Mouse (Mus musculus) liver, embryonic 13.5 days (tissue): Measurements from ENCODE around the gene Wbp2nl. TPM values are rescaled to one million over a fixed set of nuclear protein-coding genes. Genes with fewer than 3 reads are reported as not detected.
A peak's percentile ranks its signal among the peaks of the same experiment; 100 is the strongest.

Experiments used
- ATAC-seq: fragments of 200-750 bp; cut with Nextera tagmentation; 2 replicates; pipeline ENCODE4 v1.8.0; 2017; ENCODE audit warnings: low read depth, mild to moderate bottlenecking, moderate number of reproducible peaks, moderate library complexity
- DNase-seq: peaks from one replicate; pipeline ENCODE4 v3.0.0; 2022
- H3K27ac ChIP-seq: fragments of 300-500 bp; sonication (generic); 2 replicates; pipeline ENCODE4 v1.5.1; 2015; ENCODE audit warnings: moderate library complexity, mild to moderate bottlenecking, inconsistent platforms
- H3K27me3 ChIP-seq: fragments of 300-500 bp; sonication (generic); 2 replicates; pipeline ENCODE4 v1.6.1; 2015; ENCODE audit warnings: mild to moderate bottlenecking, inconsistent platforms
- H3K36me3 ChIP-seq: fragments of 300-500 bp; sonication (generic); 2 replicates; pipeline ENCODE4 v1.6.1; 2015; ENCODE audit warnings: mild to moderate bottlenecking, inconsistent platforms
- H3K4me1 ChIP-seq: fragments of 300-500 bp; sonication (generic); replicated peaks from 2 replicates; pipeline ENCODE4 v1.6.1; 2015; ENCODE audit warnings: inconsistent platforms
- H3K4me2 ChIP-seq: fragments of 300-500 bp; sonication (generic); 2 replicates; pipeline ENCODE4 v1.6.1; 2015; ENCODE audit warnings: inconsistent platforms, mild to moderate bottlenecking, moderate library complexity
- H3K4me3 ChIP-seq: fragments of 300-500 bp; sonication (generic); replicated peaks from 2 replicates; pipeline ENCODE4 v1.5.1; 2015; ENCODE audit warnings: mild to moderate bottlenecking, inconsistent platforms
- H3K9ac ChIP-seq: fragments of 300-500 bp; sonication (generic); 2 replicates; pipeline ENCODE4 v1.6.1; 2015; ENCODE audit warnings: mild to moderate bottlenecking, inconsistent platforms
- H3K9me3 ChIP-seq: fragments of 300-500 bp; sonication (generic); replicated peaks from 2 replicates; pipeline ENCODE4 v1.6.1; 2016; ENCODE audit warnings: inconsistent platforms
- WGBS: fragments of 180-500 bp; shearing (Covaris S2); methylation state at CpG from one replicate; pipeline ENCODE4 v1.1.7; 2015; ENCODE audit not compliant: insufficient replicate concordance; 5-methylcytosine and 5-hydroxymethylcytosine counted together
- polyA plus RNA-seq: library from polyadenylated mRNA; unstranded; fragments of >200 nt; fragmentation: Nextera tagmentation; extraction: Ambion mirVana; gene quantifications from 2 replicates; pipeline ENCODE4 v1.2.1, GENCODE M21; 2015

Gene Wbp2nl
- polyA plus RNA-seq, result 0.12 and 0.20 TPM in 2 replicates

GRCm38 (mm10) chr15:82298764-82299561 lies at the start of gene Wbp2nl:
Gene Wbp2nl (plus strand): TSS chr15:82298954.
- H3K27me3 ChIP-seq, result peaks cover 9% of the 10 kb centered on the region
- DNase-seq (peak; percentile 13), ATAC-seq (no peak)
- peaks cover 23% of the 10 kb centered on the region for H3K4me1 ChIP-seq
- no peak within 1 kb of the TSS for H3K9ac ChIP-seq
- no peaks in the 10 kb centered on the region for H3K36me3 ChIP-seq
- H3K4me2 ChIP-seq, result peak within 1 kb of the TSS; percentile 35
- 45% methylated on average over 39 of the region's 39 CpGs for WGBS
- no peaks in the 10 kb centered on the region for H3K9me3 ChIP-seq
- H3K4me3 ChIP-seq, result no peak within 1 kb of the TSS
- H3K27ac ChIP-seq, result no peak within 1 kb of the TSS

- ATAC-seq (no peak), DNase-seq (no peak)
- H3K4me1 ChIP-seq, result no peaks in the 10 kb centered on the region
- H3K36me3 ChIP-seq, result no peaks in the 10 kb centered on the region
- no peak overlapping the region for H3K4me3 ChIP-seq
- H3K9me3 ChIP-seq, result no peaks in the 10 kb centered on the region; the same call in 1 of the 2 replicates
- H3K4me2 ChIP-seq, result no peak overlapping the region
- H3K27me3 ChIP-seq, result peaks cover 17% of the 10 kb centered on the region
- whole genome bisulfite sequencing, result 75% methylated on average over 3 of the region's 3 CpGs
- no peak overlapping the region for H3K9ac ChIP-seq
- no peak overlapping the region for H3K27ac ChIP-seq
Measured at GRCm38 (mm10) chr15:82251579-82251978, 47.2 kb upstream of the Wbp2nl start.

GRCm38 (mm10) chr15:82252097-82252496 lies 46.7 kb upstream of the Wbp2nl start, which contains the start of gene 1500009C09Rik:
Gene 1500009C09Rik (plus strand): TSS chr15:82252397.
- Histone ChIP-seq H3K4me1 (no peaks in the 10 kb centered on the region), H3K4me3 (no peak within 1 kb of the TSS), H3K4me2 (no peak within 1 kb of the TSS), H3K27me3 (peaks cover 22% of the 10 kb centered on the region), H3K36me3 (no peaks in the 10 kb centered on the region), H3K9ac (no peak within 1 kb of the TSS), H3K27ac (no peak within 1 kb of the TSS), H3K9me3 (no peaks in the 10 kb centered on the region; the same call in 1 of the 2 replicates)
- ATAC-seq (no peak), DNase-seq (no peak)
- WGBS, result 56% methylated on average over 6 of the region's 6 CpGs

GRCm38 (mm10) chr15:82255248-82255647 lies 43.5 kb upstream of the Wbp2nl start:
- H3K4me3 ChIP-seq, result no peak overlapping the region
- 27% methylated on average over 4 of the region's 4 CpGs for WGBS
- no peak overlapping the region for H3K9ac ChIP-seq
- no peaks in the 10 kb centered on the region for H3K4me1 ChIP-seq
- H3K27me3 ChIP-seq, result peaks cover 27% of the 10 kb centered on the region
- no peak overlapping the region for H3K4me2 ChIP-seq
- DNase-seq (no peak), ATAC-seq (no peak)
- no peaks in the 10 kb centered on the region; the same call in 1 of the 2 replicates for H3K9me3 ChIP-seq
- H3K27ac ChIP-seq, result no peak overlapping the region
- no peaks in the 10 kb centered on the region for H3K36me3 ChIP-seq

GRCm38 (mm10) chr15:82255944-82256383 lies 42.8 kb upstream of the Wbp2nl start:
- Histone ChIP-seq H3K27ac (no peak overlapping the region), H3K9ac (no peak overlapping the region), H3K9me3 (no peaks in the 10 kb centered on the region; the same call in 1 of the 2 replicates), H3K4me3 (no peak overlapping the region), H3K36me3 (no peaks in the 10 kb centered on the region), H3K4me2 (no peak overlapping the region), H3K27me3 (peaks cover 31% of the 10 kb centered on the region), H3K4me1 (no peaks in the 10 kb centered on the region)
- WGBS, result 30% methylated on average over 10 of the region's 10 CpGs
- DNase-seq (no peak), ATAC-seq (no peak)

- Histone ChIP-seq H3K9ac (no peak overlapping the region), H3K27ac (no peak overlapping the region), H3K4me1 (no peaks in the 10 kb centered on the region), H3K27me3 (peaks cover 40% of the 10 kb centered on the region), H3K9me3 (no peaks in the 10 kb centered on the region), H3K4me2 (no peak overlapping the region), H3K36me3 (no peaks in the 10 kb centered on the region), H3K4me3 (no peak overlapping the region)
- peak; percentile 59 for DNase-seq
- no peak for ATAC-seq
- 8% methylated on average over 16 of the region's 16 CpGs for WGBS
Measured at GRCm38 (mm10) chr15:82259510-82259909, 39.2 kb upstream of the Wbp2nl start.

- Histone ChIP-seq H3K9ac (no peak overlapping the region), H3K4me3 (no peak overlapping the region), H3K36me3 (no peaks in the 10 kb centered on the region), H3K27ac (no peak overlapping the region), H3K4me2 (no peak overlapping the region), H3K4me1 (peaks cover 9% of the 10 kb centered on the region), H3K9me3 (no peaks in the 10 kb centered on the region), H3K27me3 (peaks cover 17% of the 10 kb centered on the region)
- no peak for ATAC-seq
- peak; percentile 33 for DNase-seq
- 10% methylated on average over 6 of the region's 6 CpGs for WGBS
Measured at GRCm38 (mm10) chr15:82266356-82266755, 32.4 kb upstream of the Wbp2nl start.

GRCm38 (mm10) chr15:82268185-82268584 lies 30.6 kb upstream of the Wbp2nl start:
- ATAC-seq (no peak), DNase-seq (no peak)
- no peak overlapping the region for H3K4me2 ChIP-seq
- H3K27ac ChIP-seq, result no peak overlapping the region
- H3K9ac ChIP-seq, result no peak overlapping the region
- 35% methylated on average over 3 of the region's 3 CpGs for WGBS
- no peaks in the 10 kb centered on the region for H3K9me3 ChIP-seq
- peaks cover 29% of the 10 kb centered on the region for H3K27me3 ChIP-seq
- peaks cover 9% of the 10 kb centered on the region for H3K4me1 ChIP-seq
- H3K36me3 ChIP-seq, result no peaks in the 10 kb centered on the region
- H3K4me3 ChIP-seq, result no peak overlapping the region

- H3K9me3 ChIP-seq, result no peaks in the 10 kb centered on the region
- H3K4me1 ChIP-seq, result peaks cover 9% of the 10 kb centered on the region
- no peaks in the 10 kb centered on the region for H3K36me3 ChIP-seq
- no peak for DNase-seq
- no peak overlapping the region for H3K27ac ChIP-seq
- no peak overlapping the region for H3K4me2 ChIP-seq
- H3K27me3 ChIP-seq, result peaks cover 35% of the 10 kb centered on the region
- no peak overlapping the region for H3K9ac ChIP-seq
- no peak for ATAC-seq
- 65% methylated on average over 9 of the region's 9 CpGs for WGBS
- H3K4me3 ChIP-seq, result no peak overlapping the region
Measured at GRCm38 (mm10) chr15:82268783-82269182, 30.0 kb upstream of the Wbp2nl start.

- DNase-seq, result peak; percentile 42
- peaks cover 48% of the 10 kb centered on the region for H3K27me3 ChIP-seq
- H3K9me3 ChIP-seq, result no peaks in the 10 kb centered on the region
- no peak overlapping the region for H3K4me2 ChIP-seq
- no peak overlapping the region for H3K27ac ChIP-seq
- no peak overlapping the region for H3K9ac ChIP-seq
- peaks cover 18% of the 10 kb centered on the region for H3K4me1 ChIP-seq
- ATAC-seq, result 0 out of 2 replicates have a peak, but pooled peaks have one; percentile 16
- no peak overlapping the region for H3K4me3 ChIP-seq
- no peaks in the 10 kb centered on the region for H3K36me3 ChIP-seq
- 6% methylated on average over 5 of the region's 5 CpGs for WGBS
Measured at GRCm38 (mm10) chr15:82271201-82271600, 27.6 kb upstream of the Wbp2nl start.

- DNase-seq (no peak), ATAC-seq (no peak)
- Histone ChIP-seq H3K4me2 (no peak overlapping the region), H3K9me3 (no peaks in the 10 kb centered on the region), H3K4me1 (peaks cover 18% of the 10 kb centered on the region), H3K9ac (no peak overlapping the region), H3K4me3 (no peak overlapping the region), H3K36me3 (no peaks in the 10 kb centered on the region), H3K27me3 (peaks cover 59% of the 10 kb centered on the region), H3K27ac (no peak overlapping the region)
- WGBS, result 63% methylated on average over 6 of the region's 6 CpGs
Measured at GRCm38 (mm10) chr15:82272295-82272694, 26.5 kb upstream of the Wbp2nl start.

- Histone ChIP-seq H3K27ac (no peak within 1 kb of the TSS), H3K9ac (no peak within 1 kb of the TSS)
- WGBS, result 30% methylated on average over 6 of the region's 6 CpGs
Measured at GRCm38 (mm10) chr15:82274593-82274926, 24.2 kb upstream of the Wbp2nl start, which contains the start of gene Sept3. Gene Sept3 (plus strand): TSS chr15:82274893.

More at GRCm38 (mm10) chr15:82274593-82274926, 24.2 kb upstream of the Wbp2nl start, which contains the start of gene Sept3:
- Histone ChIP-seq H3K4me1 (peaks cover 18% of the 10 kb centered on the region), H3K4me3 (peak within 1 kb of the TSS; percentile 51), H3K9me3 (no peaks in the 10 kb centered on the region), H3K4me2 (peak within 1 kb of the TSS; percentile 67), H3K36me3 (no peaks in the 10 kb centered on the region), H3K27me3 (peaks cover 72% of the 10 kb centered on the region)
- ATAC-seq (no peak), DNase-seq (no peak)
